Mouse (Mus musculus) layer of hippocampus, postnatal 10 days (tissue): Measurements from ENCODE around the gene Nelfa. TPM values are rescaled to one million over a fixed set of nuclear protein-coding genes. Genes with fewer than 3 reads are reported as not detected.
"Not testable (repeated sequence)": the region's sequence is repeated elsewhere in the genome, so short reads cannot be mapped to it uniquely, and the experiment has no call there.

Experiments used
- DNase-seq, 2 experiments: peaks; one replicate each; pipeline ENCODE4 v3.0.0; 2021; ENCODE audit warnings: low spot score in 2 of 2
- long read RNA-seq: library from polyadenylated mRNA; stranded (forward); transcript quantifications from one replicate; pipeline ENCODE4 v2.0.0, GENCODE M21; 2023
- total RNA-seq, 2 experiments: library from RNA; stranded (reverse); gene quantifications; 2 replicates each; pipeline ENCODE4 v1.2.3; 2021

Gene Nelfa
- 10 to 100 TPM; 18.6 to 20.1 TPM for total RNA-seq
- long read RNA-seq, transcript Nelfa-201 (11 exons, 2,580 nt), result major isoform, 18 of 20 reads
- long read RNA-seq, partial matches to known transcripts, result 1 of 20 reads
- long read RNA-seq, other reads (novel, unspliced or antisense), result 1 of 20 reads

- peak; percentile 97 to 99 for DNase-seq
These were observed at the start of gene Nelfa for GRCm38 (mm10) chr5:33936120-33936707. Gene Nelfa (minus strand): TSS chr5:33936413.

GRCm38 (mm10) chr5:33983309-33984121, 47.3 kb upstream of the Nelfa start, which contains the start of gene Gm1673:
Gene Gm1673 (plus strand): TSS chr5:33983433.
- DNase-seq, result peak; percentile 91 to 95

GRCm38 (mm10) chr5:33982731-33983259, 46.6 kb upstream of the Nelfa start:
- DNase-seq, result no peak

GRCm38 (mm10) chr5:33976267-33976666, 40.1 kb upstream of the Nelfa start:
- no peak for DNase-seq

- DNase-seq, result no peak
These were observed 38.5 kb upstream of the Nelfa start for GRCm38 (mm10) chr5:33974736-33975135.

GRCm38 (mm10) chr5:33959382-33959781, 23.2 kb upstream of the Nelfa start:
- no peak for DNase-seq

GRCm38 (mm10) chr5:33955868-33956267, 19.7 kb upstream of the Nelfa start:
- DNase-seq, result no peak

GRCm38 (mm10) chr5:33954354-33954753, 18.1 kb upstream of the Nelfa start:
- DNase-seq, result peak; percentile 88 to 91

GRCm38 (mm10) chr5:33953471-33954185, 17.4 kb upstream of the Nelfa start:
- no peak for DNase-seq

GRCm38 (mm10) chr5:33948314-33948713, 12.1 kb upstream of the Nelfa start:
- no peak for DNase-seq

- not testable (repeated sequence) for DNase-seq
These were observed 10.8 kb upstream of the Nelfa start for GRCm38 (mm10) chr5:33947035-33947434.

GRCm38 (mm10) chr5:33938448-33938847, 2.2 kb upstream of the Nelfa start:
- DNase-seq, result no peak

GRCm38 (mm10) chr5:33937230-33937629, 1.0 kb upstream of the Nelfa start:
- DNase-seq, result no peak

GRCm38 (mm10) chr5:33935700-33936111, 507 bp downstream of the Nelfa start:
- no peak for DNase-seq

GRCm38 (mm10) chr5:33934877-33935276, 1.3 kb downstream of the Nelfa start:
- no peak for DNase-seq

GRCm38 (mm10) chr5:33934081-33934480, 2.1 kb downstream of the Nelfa start:
- no peak for DNase-seq

GRCm38 (mm10) chr5:33932413-33932812, 3.8 kb downstream of the Nelfa start:
- no peak for DNase-seq

- no peak for DNase-seq
These were observed 10.0 kb downstream of the Nelfa start for GRCm38 (mm10) chr5:33926170-33926569.

GRCm38 (mm10) chr5:33922566-33922965, 13.6 kb downstream of the Nelfa start:
- no peak for DNase-seq

GRCm38 (mm10) chr5:33921486-33922235, 14.6 kb downstream of the Nelfa start:
- no peak for DNase-seq

GRCm38 (mm10) chr5:33920924-33921323, 15.3 kb downstream of the Nelfa start:
- DNase-seq, result no peak
